Mouse (Mus musculus) adrenal gland, adult 2 months (tissue): ENCODE measurements around the gene Htr5a. TPM values are rescaled to one million over a fixed set of nuclear protein-coding genes. Genes with fewer than 3 reads are reported as not detected.

Experiments
- DNase-seq: peaks from one replicate; pipeline ENCODE4 v3.0.0; 2021
- long read RNA-seq: library from polyadenylated mRNA; stranded (forward); transcript quantifications from one replicate; pipeline ENCODE4 v2.0.0, GENCODE M21; 2021
- polyA plus RNA-seq: library from polyadenylated mRNA; depleted of rRNA; stranded (reverse); fragments of >200 nt; gene quantifications from 2 replicates; pipeline ENCODE4 v1.2.3, GENCODE M21; 2012; rRNA removed
- total RNA-seq, 2 experiments: library from RNA; stranded (reverse); gene quantifications; 2 replicates each; pipeline ENCODE4 v1.2.3; 2021

Htr5a gene
- total RNA-seq = not detected
- polyA plus RNA-seq = 0.01 TPM in 1 of 2 replicates, not detected in the other
- long read RNA-seq = 0 reads

DNA sequence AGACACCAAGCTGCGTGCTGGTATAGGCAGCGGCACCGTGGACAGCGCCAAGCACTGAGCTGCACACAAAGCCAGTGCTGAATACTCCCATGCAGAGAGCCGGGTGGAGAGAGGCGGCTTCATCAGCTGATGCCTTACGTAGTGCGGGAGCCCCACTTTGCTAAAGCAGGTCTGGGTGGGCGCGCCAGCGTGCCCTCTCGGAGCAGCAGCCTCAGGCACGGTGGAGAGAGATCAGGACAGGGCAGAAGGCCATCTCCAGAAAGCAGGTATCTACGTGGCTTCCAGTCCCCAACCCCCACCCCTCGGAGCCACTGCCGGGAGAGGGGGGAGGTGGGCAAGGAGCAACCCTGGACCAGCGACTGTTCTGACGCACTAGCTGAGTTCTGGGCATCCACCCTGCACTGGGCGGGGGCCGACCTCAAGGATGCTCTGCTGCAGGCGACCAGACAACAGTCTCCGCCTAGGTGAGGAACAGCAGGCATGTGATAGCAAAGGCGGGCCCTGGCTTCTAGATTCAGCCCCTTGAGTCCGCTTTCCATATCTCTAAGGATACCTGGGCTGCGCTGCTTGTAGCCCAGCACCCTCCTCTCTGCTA lies at the start of gene Htr5a:
Gene Htr5a (plus strand): TSS at position 449 of the 595 bp plus-strand sequence.
- peak; percentile 11 for DNase-seq

DNA sequence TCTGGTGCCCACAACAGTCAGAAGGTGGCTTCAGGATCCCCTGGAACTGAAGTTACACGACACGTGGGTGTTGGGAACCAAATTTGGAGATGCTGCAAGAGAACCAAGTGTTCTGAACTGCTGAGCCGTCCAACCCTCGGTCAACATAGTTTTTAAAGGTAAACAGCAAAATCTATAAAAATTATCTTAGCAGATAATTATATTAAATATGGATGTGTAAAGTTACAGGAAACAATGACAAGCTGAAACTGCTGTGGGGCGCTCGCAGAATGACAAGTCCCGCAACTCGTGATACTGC lies 49.8 kb upstream of the Htr5a start:
- DNase-seq = no peak

DNA sequence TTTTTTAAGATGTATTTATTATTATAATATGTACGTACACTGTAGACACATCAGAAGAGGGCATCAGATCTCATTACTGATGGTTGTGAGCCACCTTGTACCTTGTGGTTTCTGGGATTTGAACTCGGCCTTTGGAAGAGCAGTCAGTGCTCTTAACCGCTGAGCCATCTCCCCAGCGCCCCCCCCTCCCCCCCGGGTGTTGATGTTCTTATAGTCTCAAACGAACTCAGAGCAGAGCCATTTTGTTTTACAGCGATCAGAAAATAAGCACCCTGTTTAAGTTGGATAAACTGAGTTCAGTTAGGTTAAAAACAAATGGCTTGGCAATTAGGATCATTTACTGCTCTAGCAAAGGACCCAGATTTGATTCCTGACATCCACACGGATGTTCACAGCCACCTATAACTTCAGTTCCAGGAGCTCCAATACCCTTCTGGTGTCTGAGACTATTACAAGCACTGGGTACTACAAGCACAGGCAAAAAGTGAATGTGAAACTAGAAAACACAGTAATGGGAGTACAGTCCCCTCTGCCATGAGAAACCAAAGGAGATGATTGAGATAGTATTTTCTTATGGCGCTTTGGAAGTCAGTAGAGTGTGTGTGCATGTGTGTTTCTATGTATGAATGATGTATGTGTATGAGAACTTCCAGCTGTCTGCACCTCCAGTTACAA lies 49.3 kb upstream of the Htr5a start:
- no peak for DNase-seq

DNA sequence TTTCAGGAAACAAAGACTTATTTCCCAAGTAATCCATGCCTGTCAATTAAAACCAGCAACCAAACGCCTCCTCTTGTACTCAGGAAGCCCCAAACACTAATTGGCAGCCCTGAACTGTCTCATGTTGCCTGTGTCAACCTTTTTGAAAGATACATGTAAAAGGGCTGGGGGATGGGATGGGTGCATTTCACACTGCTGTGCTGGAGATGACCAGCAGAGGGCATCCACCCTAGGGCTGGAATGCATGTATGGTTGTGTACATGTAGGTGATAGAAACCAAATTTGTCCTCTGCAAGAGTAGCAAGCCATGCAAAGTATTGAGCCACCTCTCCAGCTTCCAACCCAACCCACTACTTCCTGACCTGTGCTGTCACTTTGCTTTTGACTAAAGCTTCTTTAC lies 48.0 kb upstream of the Htr5a start:
- DNase-seq = peak; percentile 63

DNA sequence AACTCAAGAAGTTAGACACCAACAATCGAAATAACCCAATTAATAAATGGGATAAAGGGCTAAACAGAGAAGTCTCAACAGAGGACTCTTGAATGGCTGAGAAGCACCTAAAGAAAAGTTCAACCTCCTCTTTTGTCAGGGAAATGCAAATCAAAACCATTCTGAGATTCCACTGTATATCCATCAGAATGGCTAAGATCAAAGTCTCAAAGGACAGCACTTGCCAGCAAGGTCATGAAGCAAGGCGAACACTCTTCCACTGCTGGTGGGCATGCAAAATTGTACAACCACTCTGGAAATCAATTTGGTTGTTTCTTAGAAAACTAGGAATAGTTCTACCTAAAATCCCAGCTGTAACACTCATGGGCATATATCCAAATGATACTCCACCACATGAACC lies 27.7 kb upstream of the Htr5a start:
- no peak for DNase-seq

DNA sequence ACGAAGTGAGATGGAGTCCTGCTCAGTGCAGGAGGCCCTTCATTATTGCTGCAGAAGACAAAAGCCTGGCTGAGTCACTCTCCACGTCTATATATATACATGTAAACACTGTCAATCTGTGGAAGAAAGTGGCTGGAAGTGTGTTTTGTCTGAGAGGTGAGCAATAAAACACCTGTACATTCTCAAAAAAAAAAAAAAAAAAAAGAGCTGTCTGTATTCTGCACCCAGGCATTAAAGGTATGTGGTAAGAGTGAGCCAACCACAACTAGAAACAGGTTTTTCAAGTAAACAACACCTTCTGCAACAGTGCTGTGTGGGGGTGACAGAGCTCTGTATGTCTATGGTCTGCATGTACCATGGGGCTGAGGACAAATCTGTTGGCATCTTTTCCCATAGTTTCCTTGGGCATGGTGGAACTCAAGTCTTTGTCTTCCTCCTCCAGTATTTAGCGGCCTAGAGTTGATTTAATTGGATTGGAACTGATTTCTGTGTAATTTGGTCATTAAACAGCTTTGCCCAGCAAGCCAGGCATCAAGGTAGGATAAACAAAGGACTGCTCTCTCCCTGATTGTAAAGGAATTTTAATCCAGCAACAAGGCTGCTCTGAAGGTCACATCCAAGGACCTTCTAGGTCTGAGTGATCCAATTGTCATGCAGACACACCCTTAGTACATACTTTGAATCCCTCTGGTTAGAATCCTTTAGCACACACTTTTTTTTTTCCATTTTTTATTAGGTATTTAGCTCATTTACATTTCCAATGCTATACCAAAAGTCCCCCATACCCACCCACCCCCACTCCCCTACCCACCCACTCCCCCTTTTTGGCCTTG lies 22.9 kb upstream of the Htr5a start:
- no peak for DNase-seq

DNA sequence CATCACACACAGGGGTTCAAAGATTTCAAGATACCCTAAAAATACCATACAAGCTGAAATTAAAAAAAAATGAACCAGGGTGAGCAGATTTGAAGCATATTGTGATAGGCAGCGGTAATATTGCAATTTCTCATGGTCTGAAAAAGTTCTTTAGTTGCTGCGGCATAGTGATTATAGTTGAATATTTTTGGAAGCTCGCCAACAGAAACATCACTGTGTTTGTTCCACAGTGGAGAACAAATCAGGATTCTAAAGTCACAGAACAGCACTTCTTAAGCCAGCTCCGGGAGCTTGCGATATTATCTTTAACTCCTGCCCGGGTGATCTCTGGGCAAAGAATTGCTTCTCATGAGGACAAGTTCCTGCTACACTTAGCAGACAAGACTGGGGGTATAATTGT lies 20.8 kb upstream of the Htr5a start:
- DNase-seq = no peak

DNA sequence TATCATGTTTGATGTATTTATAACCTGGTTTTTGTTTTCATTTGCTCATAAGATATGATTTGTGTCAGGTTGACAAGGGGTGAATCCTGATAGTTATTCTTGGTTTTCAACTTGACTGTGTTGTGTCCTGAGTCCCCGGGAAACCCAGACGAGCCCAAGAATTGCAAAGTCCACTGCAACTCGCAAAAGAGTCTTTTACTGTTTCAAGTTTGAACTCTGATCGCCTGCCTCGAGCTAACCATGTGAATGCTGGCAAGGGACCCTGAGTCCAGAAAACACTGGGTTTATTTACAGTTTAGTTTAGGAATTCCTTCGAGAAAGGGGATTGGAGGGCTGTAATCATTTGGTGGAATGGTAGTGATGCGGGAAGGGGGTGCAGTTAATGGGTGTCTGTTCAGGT lies 14.0 kb upstream of the Htr5a start:
- no peak for DNase-seq

DNA sequence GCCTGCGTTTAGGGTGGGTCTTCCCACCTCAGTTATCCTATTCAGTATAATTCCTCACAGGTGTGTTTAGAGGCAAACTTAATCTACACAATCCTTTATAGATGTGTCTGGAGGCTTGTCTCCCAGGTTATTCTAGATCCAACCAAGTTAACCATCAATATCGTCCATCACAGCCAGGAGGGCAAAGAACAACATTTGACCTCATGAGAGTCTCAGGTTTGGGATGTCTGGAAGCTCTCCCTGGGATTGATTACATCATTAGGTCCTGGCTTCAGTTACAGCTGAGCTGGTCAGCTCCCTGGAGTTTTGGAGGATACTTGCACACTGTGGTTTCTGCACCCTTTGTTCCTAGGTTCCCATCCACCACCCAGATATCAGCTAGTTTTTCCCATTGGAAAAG lies 6.9 kb upstream of the Htr5a start:
- no peak for DNase-seq

DNA sequence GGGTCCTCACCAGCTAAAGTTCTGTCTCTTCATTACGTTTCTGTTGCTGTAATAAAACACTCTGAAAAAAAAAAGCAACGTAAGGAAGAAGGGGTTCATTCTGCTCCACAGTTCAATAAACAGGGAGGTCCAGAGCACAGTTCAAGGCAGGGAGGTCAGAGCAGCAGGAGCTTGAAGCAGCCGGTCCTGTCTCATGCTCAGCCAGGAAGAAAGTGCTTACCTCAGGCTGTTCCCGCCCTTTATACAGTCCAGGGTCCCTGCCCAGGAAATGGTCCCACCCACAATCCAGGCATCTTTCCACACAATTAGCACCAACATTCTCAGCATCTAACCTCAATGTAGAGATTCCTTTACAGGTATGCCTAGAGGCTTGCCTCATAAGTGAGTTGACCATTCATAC lies 3.9 kb upstream of the Htr5a start:
- DNase-seq = no peak

DNA sequence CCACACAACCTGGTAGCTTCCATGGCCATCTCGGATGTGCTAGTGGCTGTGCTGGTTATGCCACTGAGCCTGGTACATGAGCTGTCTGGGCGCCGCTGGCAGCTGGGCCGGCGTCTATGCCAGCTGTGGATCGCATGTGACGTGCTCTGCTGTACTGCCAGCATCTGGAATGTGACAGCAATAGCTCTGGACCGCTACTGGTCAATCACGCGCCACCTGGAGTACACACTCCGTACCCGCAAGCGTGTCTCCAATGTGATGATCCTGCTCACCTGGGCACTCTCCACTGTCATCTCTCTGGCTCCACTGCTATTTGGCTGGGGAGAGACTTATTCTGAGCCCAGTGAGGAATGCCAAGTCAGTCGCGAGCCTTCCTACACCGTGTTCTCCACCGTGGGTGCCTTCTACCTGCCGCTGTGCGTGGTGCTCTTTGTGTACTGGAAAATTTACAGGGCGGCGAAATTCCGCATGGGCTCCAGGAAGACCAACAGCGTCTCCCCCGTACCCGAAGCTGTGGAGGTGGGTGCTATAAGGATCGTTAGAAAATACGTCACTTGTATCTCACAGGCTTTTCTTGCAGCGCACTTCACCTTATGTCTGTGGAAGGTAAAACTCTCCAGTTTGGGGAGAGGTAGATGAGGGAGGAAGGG lies 847 bp downstream of the Htr5a start:
- no peak for DNase-seq

DNA sequence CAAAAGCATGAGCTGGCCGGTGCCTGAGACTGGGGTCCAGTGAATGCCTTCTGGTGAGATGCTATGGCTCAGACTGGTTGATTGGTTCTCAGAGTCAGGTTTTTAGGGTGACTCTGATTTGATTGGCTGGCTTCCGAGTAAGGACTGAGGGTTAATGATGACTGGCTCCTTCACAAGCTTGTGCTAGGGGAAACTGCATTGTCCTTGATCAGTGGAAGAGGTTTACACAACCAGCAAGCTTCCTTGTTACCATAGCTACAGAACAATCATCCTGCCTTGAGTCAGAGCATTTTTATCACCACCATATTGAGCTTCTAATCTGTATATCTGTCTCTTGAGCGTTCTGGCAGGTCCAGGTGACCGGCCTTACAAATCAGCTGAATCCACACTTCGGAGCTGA lies 5.0 kb downstream of the Htr5a start:
- DNase-seq = no peak

DNA sequence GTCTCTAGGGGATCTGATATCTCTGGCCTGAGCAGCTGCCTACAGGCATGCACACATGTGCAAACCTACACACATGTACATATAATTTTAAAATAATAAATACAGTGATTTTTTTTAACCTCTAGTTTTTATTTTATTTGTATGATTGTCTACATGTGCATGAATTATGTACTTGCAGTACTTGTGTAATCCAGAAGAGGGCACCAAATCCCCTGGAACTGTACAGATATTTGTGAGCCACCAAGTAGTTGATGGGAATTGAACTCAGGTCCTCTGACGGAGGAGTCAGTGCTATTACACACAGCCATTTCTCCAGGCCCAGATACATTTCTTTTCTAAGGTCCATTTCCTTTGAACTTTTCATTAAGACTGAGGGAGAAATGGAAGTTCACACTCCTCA lies 12.3 kb downstream of the Htr5a start:
- no peak for DNase-seq

DNA sequence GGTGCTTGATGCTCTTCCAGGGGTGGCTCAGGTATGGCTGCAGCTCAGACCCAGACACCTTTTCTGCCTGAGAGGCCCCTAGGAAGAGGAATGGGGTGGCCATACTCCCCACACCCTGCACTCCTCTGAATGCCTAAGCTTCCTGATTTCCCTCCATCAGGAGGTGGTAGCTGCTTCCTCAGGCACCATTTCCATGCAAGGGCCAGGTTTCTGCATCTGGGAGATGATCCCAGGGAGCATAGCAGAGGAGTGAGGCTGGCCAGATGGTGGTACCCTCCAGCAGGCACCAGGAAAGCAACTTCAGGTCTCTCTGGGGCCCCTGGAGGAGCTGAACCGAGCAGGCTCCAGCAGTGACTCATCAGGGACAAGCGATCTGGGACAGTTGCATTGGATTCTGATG lies 13.8 kb downstream of the Htr5a start:
- no peak for DNase-seq

DNA sequence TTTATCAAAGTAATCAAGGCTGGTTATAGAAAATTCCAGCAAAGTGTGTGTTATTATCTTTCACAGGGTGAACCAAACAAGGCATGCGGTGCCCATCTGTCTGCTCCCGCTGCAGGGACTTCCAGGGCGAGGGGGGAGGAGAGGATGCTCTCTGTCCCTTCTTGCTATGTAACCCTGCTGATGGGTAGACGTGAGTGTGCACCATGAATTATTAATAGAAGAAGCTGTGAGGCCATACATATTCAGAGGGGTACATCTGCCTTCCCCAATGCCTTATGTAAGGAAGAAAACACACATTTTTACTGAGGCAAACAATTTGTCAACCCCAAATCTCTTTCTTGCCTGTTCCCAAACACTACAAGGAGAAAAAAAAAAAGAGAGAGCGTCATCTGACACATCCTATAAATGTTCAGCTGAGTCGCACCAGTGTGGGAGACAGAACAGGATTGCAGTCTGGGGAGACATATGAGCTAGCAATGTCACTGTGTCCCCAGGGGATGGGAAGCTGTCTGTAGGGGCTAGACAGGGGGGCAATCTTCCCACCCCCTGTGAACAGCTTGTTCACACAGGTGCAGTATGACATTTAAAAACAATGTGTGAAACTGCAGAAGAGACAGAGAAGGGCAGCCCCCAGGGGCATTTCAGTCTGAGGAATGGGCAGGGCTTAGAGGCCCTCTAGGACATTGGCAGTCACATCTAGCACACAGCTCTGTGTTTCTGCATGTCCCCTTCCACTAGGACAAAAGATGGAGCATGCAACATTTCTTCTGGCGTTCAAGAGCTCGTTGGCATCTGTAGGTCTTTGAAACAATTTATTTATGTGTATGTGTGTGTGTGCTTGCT lies 31.5 kb downstream of the Htr5a start:
- no peak for DNase-seq

DNA sequence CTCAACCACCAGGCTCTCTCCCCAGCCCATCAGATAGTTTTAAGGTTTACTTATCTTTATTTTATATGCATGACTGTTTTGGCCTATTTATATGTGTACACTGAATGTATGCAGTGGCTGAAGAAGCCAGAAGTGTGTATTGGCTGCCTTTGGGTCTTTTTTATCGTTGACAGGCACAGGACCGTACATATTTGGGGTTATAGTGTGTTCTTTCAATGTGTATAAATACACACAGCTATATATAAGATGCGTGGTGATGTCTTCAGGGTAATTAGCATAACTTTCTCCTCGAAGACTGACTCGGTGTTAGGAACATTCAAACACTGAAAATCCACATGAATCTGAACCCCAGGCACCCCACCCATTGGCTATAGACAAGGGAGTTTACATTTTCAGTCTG lies 32.3 kb downstream of the Htr5a start:
- no peak for DNase-seq

DNA sequence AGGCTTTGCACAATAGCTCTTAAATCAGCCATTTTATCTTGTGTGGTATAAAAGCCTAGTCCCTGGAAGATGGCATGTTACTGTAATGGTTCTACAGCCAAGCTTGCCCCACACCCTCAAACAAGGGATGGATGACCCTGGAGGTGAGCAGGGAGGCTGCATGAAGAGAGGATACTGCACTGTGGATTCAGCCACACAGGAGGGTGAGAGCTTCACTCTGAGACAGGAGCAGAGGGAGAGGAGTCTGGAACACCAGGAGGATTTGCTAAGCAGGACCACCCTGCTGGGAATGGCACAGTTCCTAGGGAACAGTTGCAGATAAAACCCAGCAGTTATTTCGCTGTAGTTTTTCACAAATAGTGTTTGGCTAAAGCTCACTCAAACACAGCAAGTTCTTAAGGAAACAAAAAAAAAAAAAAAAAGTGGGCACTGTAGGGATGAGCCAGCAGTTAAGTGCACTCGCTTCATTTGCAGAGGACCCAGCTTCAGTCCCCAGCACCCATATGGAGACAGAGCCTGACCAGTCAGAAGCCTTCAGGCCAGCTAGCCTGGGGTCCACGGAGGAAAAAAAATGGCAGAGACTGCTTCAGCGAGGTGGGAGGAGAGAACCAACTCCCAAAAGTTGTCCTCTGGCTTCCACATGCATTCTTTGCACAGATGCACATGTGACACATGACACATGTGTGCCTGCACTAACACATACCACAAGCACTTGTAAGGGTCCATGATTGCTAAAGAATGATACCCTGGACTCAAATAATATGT lies 33.6 kb downstream of the Htr5a start:
- DNase-seq = no peak

DNA sequence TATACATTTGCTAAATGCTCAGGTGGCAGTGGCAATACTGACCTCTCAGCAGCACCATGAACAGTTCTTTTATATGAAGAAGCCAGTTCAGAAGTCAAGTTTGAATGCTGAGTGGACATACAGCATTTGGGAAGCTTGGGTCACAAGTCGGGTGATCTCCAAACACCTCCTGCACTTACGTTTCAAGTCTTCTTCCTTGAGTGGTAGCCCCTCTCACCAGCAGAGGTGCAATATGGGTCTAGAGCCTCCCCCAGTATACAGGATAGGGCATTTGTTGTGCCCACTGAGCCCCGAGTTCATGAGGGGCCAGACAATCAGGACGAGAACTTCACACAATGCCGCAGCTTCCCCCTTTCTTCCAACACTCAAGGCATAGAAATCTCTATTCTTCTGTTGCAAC lies 36.4 kb downstream of the Htr5a start:
- DNase-seq = no peak

DNA sequence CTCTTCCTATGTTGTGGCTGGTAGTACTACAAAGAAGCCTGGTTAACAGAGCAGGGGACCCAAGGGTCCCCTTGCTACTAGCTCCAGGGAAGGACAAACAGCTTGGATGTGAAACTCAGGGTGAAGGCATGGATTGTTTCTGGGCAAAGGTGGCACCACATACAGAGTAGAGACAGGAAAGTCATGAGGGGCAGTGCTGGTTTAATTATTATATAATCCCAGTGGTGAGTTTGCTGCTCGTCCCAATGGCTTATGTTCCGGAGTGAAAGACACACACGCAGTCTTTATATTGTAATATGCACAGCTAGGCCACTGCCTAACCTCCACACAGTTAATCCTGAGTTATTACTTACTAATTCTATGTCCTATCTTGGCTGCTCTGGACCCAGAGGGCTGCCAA lies 37.8 kb downstream of the Htr5a start:
- DNase-seq = no peak

DNA sequence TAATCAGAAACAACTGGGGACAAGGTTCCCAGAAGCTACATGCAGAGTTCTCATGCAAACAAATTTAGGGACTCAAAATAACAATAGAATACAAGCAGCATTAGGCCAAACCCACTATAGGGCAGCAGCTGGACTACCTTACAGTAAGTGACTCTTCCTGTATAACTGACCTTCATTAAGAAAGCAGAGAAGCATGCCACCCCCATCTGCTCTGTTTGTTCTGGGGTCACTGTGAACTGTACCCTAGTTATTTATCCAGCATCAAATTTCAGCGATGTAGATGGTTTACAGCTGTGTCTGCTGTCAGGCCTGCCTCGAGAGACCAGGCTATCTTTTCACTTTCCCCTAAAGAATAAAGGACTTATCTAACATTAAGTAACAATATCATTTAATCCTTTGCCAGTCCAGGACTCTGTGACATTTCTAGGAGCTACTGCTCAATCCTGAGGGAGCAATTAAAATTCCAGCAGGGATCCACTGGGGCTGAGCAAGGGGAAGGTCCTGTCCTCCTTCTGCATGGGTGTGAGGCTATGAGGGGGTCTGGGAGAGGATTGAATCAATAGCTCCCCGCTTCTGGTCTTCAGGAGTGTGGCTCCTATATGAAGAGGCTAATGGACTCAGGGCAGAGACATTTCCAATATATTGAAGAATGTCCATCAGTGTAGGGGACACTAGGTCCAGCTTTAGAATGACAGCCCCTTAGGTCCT lies 38.5 kb downstream of the Htr5a start:
- DNase-seq = no peak

DNA sequence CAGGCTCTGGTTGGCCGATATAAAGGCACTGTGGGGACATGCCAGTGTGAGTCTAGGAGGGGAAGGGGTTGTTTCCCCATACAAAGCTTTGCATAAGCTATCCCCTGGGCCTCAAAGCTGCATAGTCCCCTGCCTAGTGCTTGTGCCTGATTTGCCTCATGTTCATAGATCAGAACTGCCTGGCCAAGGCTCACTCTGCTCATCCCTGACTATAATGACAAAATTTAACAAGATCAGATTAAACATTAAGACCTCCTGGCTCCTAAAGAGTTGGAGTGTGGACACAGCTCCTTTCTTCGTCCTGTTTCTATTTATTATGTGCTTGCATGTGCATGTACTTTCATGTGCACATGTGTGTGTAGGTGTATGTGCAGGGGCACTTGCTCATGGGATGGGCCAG lies 39.3 kb downstream of the Htr5a start:
- DNase-seq = no peak
